Mouse (Mus musculus): Measurements from ENCODE around the gene Cd3d. TPM values are rescaled to one million over a fixed set of nuclear protein-coding genes. Genes with fewer than 3 reads are reported as not detected.

Gene Cd3d
- total and polyA plus RNA-seq, 3 experiments, result not detected

- Histone ChIP-seq H3K79me2 (ENCODE audit: control insufficient read depth, insufficient read depth, low read length, poor library complexity) (no peaks in the 10 kb centered on the region), H3K4me1 (ENCODE audit: control insufficient read depth in 1 of 2, insufficient read depth in 2 of 2, low read length in 2 of 2) (no peaks in the 10 kb centered on the region), H3K9ac (ENCODE audit: control insufficient read depth, low read depth, low read length, poor library complexity, severe bottlenecking) (no peak overlapping the region), H3K4me3 (ENCODE audit: control insufficient read depth in 1 of 2, insufficient read depth in 1 of 2, low read depth in 2 of 2, low read length in 2 of 2) (no peak overlapping the region), H3K27me3 (ENCODE audit: control insufficient read depth in 1 of 2, insufficient read depth in 2 of 2, low read length in 2 of 2) (no peaks in the 10 kb centered on the region), H3K27ac (ENCODE audit: control insufficient read depth, low read depth, low read length) (no peak overlapping the region), H3K36me3 (ENCODE audit: control insufficient read depth in 1 of 2, insufficient read depth in 2 of 2, low read length in 2 of 2) (peaks cover 0 to 17% of the 10 kb centered on the region in 2 experiments; a peak in 2 of 4 replicates), H3K9me3 (replicated peaks; ENCODE audit: insufficient read depth, low read length) (no peaks in the 10 kb centered on the region)
- no peak for DNase-seq (ENCODE audit: low read depth, low spot score)
- TF ChIP-seq POLR2AphosphoS2 (IDR thresholded peaks at IDR 0.05; ENCODE audit: low read length) (peak; percentile 41; the same call in 1 of the 2 replicates), MEF2A (IDR thresholded peaks at IDR 0.05; ENCODE audit: extremely low read depth, insufficient replicate concordance, low read depth, low read length, poor library complexity, severe bottlenecking) (no peak)
These were observed 27.2 kb upstream of the Cd3d start for GRCm38 (mm10) chr9:44954432-44954831.

- Histone ChIP-seq H3K4me1 (ENCODE audit: control insufficient read depth in 1 of 2, insufficient read depth in 2 of 2, low read length in 2 of 2) (peaks cover 0 to 6% of the 10 kb centered on the region in 2 experiments; a peak in 2 of 4 replicates), H3K79me2 (ENCODE audit: control insufficient read depth, insufficient read depth, low read length, poor library complexity) (peaks cover 15% of the 10 kb centered on the region), H3K9ac (ENCODE audit: control insufficient read depth, low read depth, low read length, poor library complexity, severe bottlenecking) (peak within 1 kb of the TSS; percentile 86), H3K9me3 (replicated peaks; ENCODE audit: insufficient read depth, low read length) (no peaks in the 10 kb centered on the region), H3K36me3 (ENCODE audit: control insufficient read depth in 1 of 2, insufficient read depth in 2 of 2, low read length in 2 of 2) (peaks cover 7 to 13% of the 10 kb centered on the region in 2 experiments), H3K27ac (ENCODE audit: control insufficient read depth, low read depth, low read length) (peak within 1 kb of the TSS; percentile 91), H3K4me3 (ENCODE audit: control insufficient read depth in 1 of 2, insufficient read depth in 1 of 2, low read depth in 2 of 2, low read length in 2 of 2) (peak within 1 kb of the TSS; percentile 93 to 97), H3K27me3 (ENCODE audit: control insufficient read depth in 1 of 2, insufficient read depth in 2 of 2, low read length in 2 of 2) (no peaks in the 10 kb centered on the region)
- peak; percentile 100 for DNase-seq (ENCODE audit: low read depth, low spot score)
- no peak for TF ChIP-seq MYB (IDR thresholded peaks at IDR 0.05; ENCODE audit: low read depth, low read length)
- peak; percentile 50; the same call in 1 of the 2 replicates for TF ChIP-seq GABPA (IDR thresholded peaks at IDR 0.05; ENCODE audit: low read depth, low read length)
- no peak for TF ChIP-seq ZKSCAN1 (IDR thresholded peaks at IDR 0.05; ENCODE audit: low read depth, low read length)
- TF ChIP-seq ZMIZ1 (IDR thresholded peaks at IDR 0.05; ENCODE audit: low read depth, low read length), result peak; percentile 56; the same call in 1 of the 2 replicates
- TF ChIP-seq CHD1 (IDR thresholded peaks at IDR 0.05; ENCODE audit: low read depth, low read length), result no peak
- no peak for TF ChIP-seq USF2 (IDR thresholded peaks at IDR 0.05; ENCODE audit: borderline replicate concordance in 1 of 2, insufficient read depth in 1 of 2, low read depth in 1 of 2, low read length in 2 of 2)
- TF ChIP-seq KAT2A (conservative IDR thresholded peaks at IDR 0.05; ENCODE audit: low read depth, low read length), result peak; percentile 86
- peak; percentile 43 for TF ChIP-seq MAX (IDR thresholded peaks at IDR 0.05; ENCODE audit: low read length)
- TF ChIP-seq MEF2A (IDR thresholded peaks at IDR 0.05; ENCODE audit: extremely low read depth, insufficient replicate concordance, low read depth, low read length, poor library complexity, severe bottlenecking), result no peak
- TF ChIP-seq USF1 (IDR thresholded peaks at IDR 0.05; ENCODE audit: low read depth, low read length), result peak; percentile 22; the same call in 1 of the 2 replicates
- TF ChIP-seq UBTF (IDR thresholded peaks at IDR 0.05; ENCODE audit: borderline replicate concordance, insufficient read depth, low read depth, low read length), result no peak
- peak; percentile 82 for TF ChIP-seq NELFE (IDR thresholded peaks at IDR 0.05; ENCODE audit: low read depth, low read length)
- peak in 1 of 2 experiments; percentile 85; a peak in 2 of 4 replicates for TF ChIP-seq POLR2A (IDR thresholded peaks at IDR 0.05; ENCODE audit: control insufficient read depth in 1 of 2, insufficient read depth in 1 of 2, low read depth in 1 of 2, low read length in 2 of 2, poor library complexity in 1 of 2)
- TF ChIP-seq TCF12 (IDR thresholded peaks at IDR 0.05; ENCODE audit: low read depth, low read length), result peak; percentile 61; the same call in 1 of the 2 replicates
- peak; percentile 64; the same call in 1 of the 2 replicates for TF ChIP-seq TBP (IDR thresholded peaks at IDR 0.05; ENCODE audit: low read depth, low read length)
- TF ChIP-seq CHD2 (IDR thresholded peaks at IDR 0.05; ENCODE audit: low read length), result no peak
- peak; percentile 95 for TF ChIP-seq HCFC1 (IDR thresholded peaks at IDR 0.05; ENCODE audit: low read depth, low read length)
- TF ChIP-seq GATA1 (IDR thresholded peaks at IDR 0.05; ENCODE audit: low read depth, low read length), result no peak
- TF ChIP-seq CTCF (IDR thresholded peaks at IDR 0.05 in 2 of 3, conservative IDR thresholded peaks at IDR 0.05 in 1 of 3; ENCODE audit: control insufficient read depth in 1 of 3, insufficient read depth in 1 of 3, low read depth in 2 of 3, low read length in 3 of 3, poor library complexity in 1 of 3, severe bottlenecking in 1 of 3), result no peak
- no peak for TF ChIP-seq JUND (IDR thresholded peaks at IDR 0.05; ENCODE audit: low read depth, low read length)
- no peak for TF ChIP-seq POLR2AphosphoS5 (IDR thresholded peaks at IDR 0.05; ENCODE audit: borderline replicate concordance, low read depth, low read length)
- no peak for TF ChIP-seq TAL1 (IDR thresholded peaks at IDR 0.05; ENCODE audit: low read length)
- peak; percentile 37; the same call in 1 of the 2 replicates for TF ChIP-seq MAZ (IDR thresholded peaks at IDR 0.05; ENCODE audit: low read depth, low read length)
- TF ChIP-seq ZC3H11A (IDR thresholded peaks at IDR 0.05; ENCODE audit: low read depth, low read length), result peak; percentile 33
- no peak for TF ChIP-seq MAFK (IDR thresholded peaks at IDR 0.05; ENCODE audit: borderline replicate concordance, low read depth, low read length)
- peak; percentile 75; the same call in 1 of the 2 replicates for TF ChIP-seq POLR2AphosphoS2 (IDR thresholded peaks at IDR 0.05; ENCODE audit: low read length)
- peak; percentile 98 for TF ChIP-seq SIN3A (IDR thresholded peaks at IDR 0.05; ENCODE audit: low read length)
- no peak for TF ChIP-seq ZNF384 (IDR thresholded peaks at IDR 0.05; ENCODE audit: low read depth, low read length)
- TF ChIP-seq NRF1 (IDR thresholded peaks at IDR 0.05; ENCODE audit: insufficient read depth, low read depth, low read length, poor library complexity, severe bottlenecking), result peak; percentile 91
These were observed 16.3 kb upstream of the Cd3d start, which contains the start of gene Ube4a for GRCm38 (mm10) chr9:44965126-44965832. Gene Ube4a (minus strand): TSS chr9:44965600.

All from MEL (cell line).